Mouse (Mus musculus): Measurements from ENCODE around the gene Atpaf1. TPM values are rescaled to one million over a fixed set of nuclear protein-coding genes. Genes with fewer than 3 reads are reported as not detected.

The Atpaf1 gene
- polyA plus RNA-seq, 2 experiments = 8.5 to 22.0 TPM

DNA sequence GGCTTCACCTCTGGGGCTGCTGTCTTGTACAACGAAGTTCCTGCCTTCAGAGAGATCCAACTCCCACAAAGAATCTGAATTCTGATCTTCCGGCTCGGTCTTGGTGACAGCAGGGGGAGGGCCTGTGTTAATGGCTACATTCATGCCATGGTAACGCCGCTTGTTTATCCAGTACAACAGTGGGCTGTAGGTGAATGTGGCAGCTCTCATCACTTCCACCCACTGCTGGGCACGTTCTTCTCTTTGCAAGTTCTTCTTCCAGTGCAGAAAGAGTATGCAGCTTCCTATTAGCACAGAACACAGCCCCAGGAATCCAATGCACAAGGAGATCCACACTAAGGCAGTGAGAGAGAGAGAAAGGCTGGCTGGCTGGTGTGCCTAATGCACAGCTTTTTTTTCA, 4.3 kb upstream of the Atpaf1 start:
- ATAC-seq (ENCODE audit: insufficient read depth) (no peak), DNase-seq (ENCODE audit: low read depth in 3 of 3, low spot score in 3 of 3) (no peak)
- no peaks in the 10 kb centered on the region for H3K27me3 ChIP-seq (ENCODE audit: control insufficient read depth, insufficient read depth, low read length)
- no peaks in the 10 kb centered on the region; the same call in 1 of the 2 replicates for H3K36me3 ChIP-seq (replicated peaks; ENCODE audit: control insufficient read depth, insufficient read depth, low read depth)
- H3K27ac ChIP-seq = no peak overlapping the region
- H3K9me3 ChIP-seq (ENCODE audit: control insufficient read depth, low read length) = no peaks in the 10 kb centered on the region
- no peak overlapping the region for H3K4me2 ChIP-seq (ENCODE audit: low read depth)
- TF ChIP-seq CTCF (IDR thresholded peaks at IDR 0.05; ENCODE audit: low read depth) (no peak), EP300 (IDR thresholded peaks at IDR 0.05; ENCODE audit: low read depth) (no peak)
- H3K4me1 ChIP-seq (replicated peaks; ENCODE audit: control insufficient read depth in 2 of 2, insufficient read depth in 2 of 2, low read length in 1 of 2) = peaks cover 4 to 5% of the 10 kb centered on the region in 2 experiments
- no peak overlapping the region for H3K9ac ChIP-seq (replicated peaks)
- H3K4me3 ChIP-seq (ENCODE audit: insufficient read depth in 1 of 2, low read depth in 2 of 2, low read length in 2 of 2) = no peak overlapping the region
- 50% methylated on average over 6 of the region's 6 CpGs for WGBS (ENCODE audit: insufficient replicate concordance)

GRCm38 (mm10) chr4:115780918-115781317, 3.7 kb upstream of the Atpaf1 start, which contains the start of gene Tex38:
Gene Tex38 (minus strand): TSS chr4:115781018.
- TF ChIP-seq CTCF (IDR thresholded peaks at IDR 0.05; ENCODE audit: low read depth) (no peak), EP300 (IDR thresholded peaks at IDR 0.05; ENCODE audit: low read depth) (no peak)
- Histone ChIP-seq H3K27me3 (ENCODE audit: control insufficient read depth, insufficient read depth, low read length) (no peaks in the 10 kb centered on the region), H3K4me2 (ENCODE audit: low read depth) (no peak within 1 kb of the TSS), H3K4me3 (ENCODE audit: insufficient read depth in 1 of 2, low read depth in 2 of 2, low read length in 2 of 2) (no peak within 1 kb of the TSS), H3K27ac (no peak within 1 kb of the TSS), H3K9me3 (ENCODE audit: control insufficient read depth, low read length) (no peaks in the 10 kb centered on the region), H3K36me3 (replicated peaks; ENCODE audit: control insufficient read depth, insufficient read depth, low read depth) (no peaks in the 10 kb centered on the region; the same call in 1 of the 2 replicates), H3K9ac (replicated peaks) (no peak within 1 kb of the TSS), H3K4me1 (replicated peaks; ENCODE audit: control insufficient read depth in 2 of 2, insufficient read depth in 2 of 2, low read length in 1 of 2) (peaks cover 7 to 11% of the 10 kb centered on the region in 2 experiments)
- WGBS (ENCODE audit: insufficient replicate concordance) = 58% methylated on average over 3 of the region's 3 CpGs
- no peak for ATAC-seq (ENCODE audit: insufficient read depth)
- DNase-seq (ENCODE audit: low read depth in 3 of 3, low spot score in 3 of 3) = no peak

DNA sequence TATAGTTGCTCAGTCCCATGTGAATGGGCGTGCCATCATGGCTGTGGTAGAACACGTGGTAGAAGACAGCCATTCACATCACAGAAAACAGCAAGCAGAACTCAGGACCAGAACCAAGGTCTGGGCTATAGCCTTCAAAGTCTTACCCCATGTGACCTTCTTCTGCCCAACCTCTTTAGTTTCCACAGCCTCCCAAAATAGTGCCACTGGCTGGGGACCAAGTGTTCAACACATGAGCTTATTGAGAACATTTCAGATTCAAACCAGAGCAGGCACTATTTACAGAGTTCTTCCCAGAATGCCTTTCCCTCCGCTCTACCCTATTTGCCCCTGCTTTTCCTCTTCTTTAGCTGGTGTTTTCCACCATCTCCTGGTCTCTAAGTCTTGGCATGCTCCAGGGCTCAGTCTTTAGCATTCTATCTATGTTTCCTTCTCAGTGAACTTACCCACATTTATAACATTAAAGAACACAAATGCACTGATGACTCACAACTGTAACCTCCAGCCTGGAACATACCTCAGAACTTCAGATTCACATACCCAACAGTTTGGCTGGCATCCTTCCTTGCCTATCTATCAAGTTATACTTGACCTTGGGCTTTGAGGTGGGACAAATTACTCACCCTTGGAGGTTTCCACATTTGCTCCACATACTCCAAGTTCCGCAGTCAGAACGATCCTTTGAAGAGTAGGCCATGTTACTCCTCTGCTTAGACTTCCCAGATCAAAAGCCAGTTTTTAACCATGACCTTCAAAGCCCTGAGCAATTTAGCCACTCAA, 2.4 kb upstream of the Atpaf1 start:
- ATAC-seq (ENCODE audit: insufficient read depth) (no peak), DNase-seq (ENCODE audit: low read depth in 3 of 3, low spot score in 3 of 3) (no peak)
- Histone ChIP-seq H3K4me3 (ENCODE audit: insufficient read depth in 1 of 2, low read depth in 2 of 2, low read length in 2 of 2) (no peak overlapping the region), H3K4me2 (ENCODE audit: low read depth) (no peak overlapping the region), H3K4me1 (replicated peaks; ENCODE audit: control insufficient read depth in 2 of 2, insufficient read depth in 2 of 2, low read length in 1 of 2) (peaks cover 7 to 11% of the 10 kb centered on the region in 2 experiments), H3K27me3 (ENCODE audit: control insufficient read depth, insufficient read depth, low read length) (no peaks in the 10 kb centered on the region), H3K36me3 (replicated peaks; ENCODE audit: control insufficient read depth, insufficient read depth, low read depth) (no peaks in the 10 kb centered on the region; the same call in 1 of the 2 replicates), H3K27ac (no peak overlapping the region), H3K9ac (replicated peaks) (no peak overlapping the region), H3K9me3 (ENCODE audit: control insufficient read depth, low read length) (no peaks in the 10 kb centered on the region)
- TF ChIP-seq EP300 (IDR thresholded peaks at IDR 0.05; ENCODE audit: low read depth) (no peak), CTCF (IDR thresholded peaks at IDR 0.05; ENCODE audit: low read depth) (no peak)
- WGBS (ENCODE audit: insufficient replicate concordance) = 69% methylated on average over 5 of the region's 5 CpGs

- TF ChIP-seq EP300 (IDR thresholded peaks at IDR 0.05; ENCODE audit: low read depth) (no peak), CTCF (IDR thresholded peaks at IDR 0.05; ENCODE audit: low read depth) (no peak)
- H3K27me3 ChIP-seq (ENCODE audit: control insufficient read depth, insufficient read depth, low read length) = no peaks in the 10 kb centered on the region
- ATAC-seq (ENCODE audit: insufficient read depth) (peak; percentile 42; the same call in 1 of the 2 replicates), DNase-seq (ENCODE audit: low read depth in 3 of 3, low spot score in 3 of 3) (peak; percentile 14 to 37 (median 26))
- WGBS (ENCODE audit: insufficient replicate concordance) = 23% methylated on average over 7 of the region's 7 CpGs
- H3K4me3 ChIP-seq (ENCODE audit: insufficient read depth in 1 of 2, low read depth in 2 of 2, low read length in 2 of 2) = peak overlapping the region; percentile 56 to 85
- peaks cover 7 to 11% of the 10 kb centered on the region in 2 experiments for H3K4me1 ChIP-seq (replicated peaks; ENCODE audit: control insufficient read depth in 2 of 2, insufficient read depth in 2 of 2, low read length in 1 of 2)
- no peaks in the 10 kb centered on the region for H3K9me3 ChIP-seq (ENCODE audit: control insufficient read depth, low read length)
- H3K4me2 ChIP-seq (ENCODE audit: low read depth) = peak overlapping the region; percentile 65
- H3K27ac ChIP-seq = peak overlapping the region; percentile 39
- peak overlapping the region; percentile 83 for H3K9ac ChIP-seq (replicated peaks)
- peaks cover 3% of the 10 kb centered on the region; the same call in 1 of the 2 replicates for H3K36me3 ChIP-seq (replicated peaks; ENCODE audit: control insufficient read depth, insufficient read depth, low read depth)
Observed at GRCm38 (mm10) chr4:115785511-115786034, 961 bp downstream of the Atpaf1 start.

- DNase-seq (ENCODE audit: low read depth in 3 of 3, low spot score in 3 of 3) = no peak
- peaks cover 0 to 1% of the 10 kb centered on the region in 2 experiments; a peak in 2 of 4 replicates for H3K4me1 ChIP-seq (replicated peaks; ENCODE audit: control insufficient read depth in 2 of 2, insufficient read depth in 2 of 2, low read length in 1 of 2)
- H3K4me3 ChIP-seq (ENCODE audit: insufficient read depth in 1 of 2, low read depth in 2 of 2, low read length in 2 of 2) = no peak overlapping the region
- TF ChIP-seq EP300 (IDR thresholded peaks at IDR 0.05; ENCODE audit: low read depth) (no peak), CTCF (IDR thresholded peaks at IDR 0.05; ENCODE audit: low read depth) (no peak)
- H3K9ac ChIP-seq (replicated peaks) = no peak overlapping the region
- no peaks in the 10 kb centered on the region for H3K27me3 ChIP-seq (ENCODE audit: control insufficient read depth, insufficient read depth, low read length)
- no peak overlapping the region for H3K27ac ChIP-seq
- peaks cover 9% of the 10 kb centered on the region for H3K36me3 ChIP-seq (replicated peaks; ENCODE audit: control insufficient read depth, insufficient read depth, low read depth)
- 72% methylated on average over 3 of the region's 3 CpGs for WGBS (ENCODE audit: insufficient replicate concordance)
- ATAC-seq (ENCODE audit: insufficient read depth) = no peak
- H3K4me2 ChIP-seq (ENCODE audit: low read depth) = no peak overlapping the region
- H3K9me3 ChIP-seq (ENCODE audit: control insufficient read depth, low read length) = no peaks in the 10 kb centered on the region
Observed at GRCm38 (mm10) chr4:115790864-115791263, 6.3 kb downstream of the Atpaf1 start.
